Mouse (Mus musculus): ENCODE measurements around the gene Sox13.

The Sox13 gene

GRCm38 (mm10) chr1:133423543-133424480, at the start of gene Sox13:
TSS of gene Sox13 (minus strand) at chr1:133424377.
- in situ Hi-C loops (cut with MboI, MseI): no loop called here

- in situ Hi-C loops (cut with MboI, MseI): no loop called here
Measured at GRCm38 (mm10) chr1:133471556-133471955, 47.4 kb upstream of the Sox13 start.

- in situ Hi-C loops (cut with MboI, MseI): no loop called here
Measured at GRCm38 (mm10) chr1:133471086-133471485, 46.9 kb upstream of the Sox13 start.

GRCm38 (mm10) chr1:133470242-133471025, 46.3 kb upstream of the Sox13 start:
- in situ Hi-C loops (cut with MboI, MseI): no loop called here

GRCm38 (mm10) chr1:133469213-133469612, 45.0 kb upstream of the Sox13 start:
- in situ Hi-C loops (cut with MboI, MseI): no loop called here

GRCm38 (mm10) chr1:133468751-133469150, 44.6 kb upstream of the Sox13 start:
- in situ Hi-C loops (cut with MboI, MseI): no loop called here

- in situ Hi-C loops (cut with MboI, MseI): no loop called here
Measured at GRCm38 (mm10) chr1:133467905-133468304, 43.7 kb upstream of the Sox13 start.

GRCm38 (mm10) chr1:133463138-133463537, 39.0 kb upstream of the Sox13 start:
- in situ Hi-C loops (cut with MboI, MseI): no loop called here

GRCm38 (mm10) chr1:133460996-133461395, 36.8 kb upstream of the Sox13 start:
- in situ Hi-C loops (cut with MboI, MseI): no loop called here

GRCm38 (mm10) chr1:133456097-133456496, 31.9 kb upstream of the Sox13 start:
- in situ Hi-C loops (cut with MboI, MseI): no loop called here

GRCm38 (mm10) chr1:133452564-133453165, 28.5 kb upstream of the Sox13 start:
- in situ Hi-C loops (cut with MboI, MseI): no loop called here

GRCm38 (mm10) chr1:133451869-133452563, 27.8 kb upstream of the Sox13 start:
- in situ Hi-C loops (cut with MboI, MseI): no loop called here

GRCm38 (mm10) chr1:133451025-133451424, 26.8 kb upstream of the Sox13 start:
- in situ Hi-C loops (cut with MboI, MseI): no loop called here

- in situ Hi-C loops (cut with MboI, MseI): no loop called here
Measured at GRCm38 (mm10) chr1:133448351-133448931, 24.3 kb upstream of the Sox13 start.

GRCm38 (mm10) chr1:133446291-133446690, 22.1 kb upstream of the Sox13 start:
- in situ Hi-C loops (cut with MboI, MseI): no loop called here

- in situ Hi-C loops (cut with MboI, MseI): no loop called here
Measured at GRCm38 (mm10) chr1:133444315-133444714, 20.1 kb upstream of the Sox13 start.

- in situ Hi-C loops (cut with MboI, MseI): no loop called here
Measured at GRCm38 (mm10) chr1:133437916-133438683, 13.9 kb upstream of the Sox13 start.

- in situ Hi-C loops (cut with MboI, MseI): no loop called here
Measured at GRCm38 (mm10) chr1:133434756-133435112, 10.6 kb upstream of the Sox13 start.

GRCm38 (mm10) chr1:133434018-133434755, 10.0 kb upstream of the Sox13 start:
- in situ Hi-C loops (cut with MboI, MseI): no loop called here

GRCm38 (mm10) chr1:133432566-133432965, 8.4 kb upstream of the Sox13 start:
- in situ Hi-C loops (cut with MboI, MseI): no loop called here

Data from regulatory T cell (primary cell).